Mouse (Mus musculus) adrenal gland, adult 18-20 months (tissue): Measurements from ENCODE around the gene Ubash3a. TPM values are rescaled to one million over a fixed set of nuclear protein-coding genes. Genes with fewer than 3 reads are reported as not detected.

Experiments
- total RNA-seq, 2 experiments: library from RNA; stranded (reverse); gene quantifications; 1 replicate in 1 of 2; 2 replicates in 1 of 2; pipeline ENCODE4 v1.2.3; 2021

The Ubash3a gene
- total RNA-seq, 2 experiments from 2014 or later: 0.32 TPM; not detected in 1

Other genes with a start within 250 kb of the Ubash3a start
- gene Abcg1, start 150.2 kb upstream of the Ubash3a start, total RNA-seq: 10 to 100 TPM in 1 of 2 experiments, 1 to 10 TPM in 1; 10.0 to 16.6 TPM
- not detected for gene Tff3, start 78.2 kb upstream of the Ubash3a start, total RNA-seq
- gene Tff2, start 63.6 kb upstream of the Ubash3a start, total RNA-seq: not detected
- not detected for gene Tff1, start 42.6 kb upstream of the Ubash3a start, total RNA-seq
- gene Tmprss3, start 8.9 kb upstream of the Ubash3a start, total RNA-seq: not detected
- 1 to 10 TPM; 5.7 to 7.2 TPM for gene Rsph1, start 69.5 kb downstream of the Ubash3a start, total RNA-seq
- 10 to 100 TPM in 1 of 2 experiments, 1 to 10 TPM in 1; 8.9 to 10.4 TPM for gene Slc37a1, start 78.9 kb downstream of the Ubash3a start, total RNA-seq
- 1 to 10 TPM; 1.9 to 2.6 TPM for gene Pde9a, start 178.3 kb downstream of the Ubash3a start, total RNA-seq